Mouse (Mus musculus) telencephalon, adult 2 months (tissue): ENCODE measurements around the gene Serinc2.
A peak's percentile ranks its signal among the peaks of the same experiment; 100 is the strongest.

Experiments
- DNase-seq: peaks from one replicate; pipeline ENCODE4 v3.0.0-alpha.2; 2011; ENCODE audit warnings: low read depth, low spot score

The Serinc2 gene

GRCm38 (mm10) chr4:130297123-130297529, 18.1 kb upstream of the Serinc2 start:
- DNase-seq: no peak

- DNase-seq: no peak
These were observed 17.4 kb upstream of the Serinc2 start for GRCm38 (mm10) chr4:130296243-130296965.

DNA sequence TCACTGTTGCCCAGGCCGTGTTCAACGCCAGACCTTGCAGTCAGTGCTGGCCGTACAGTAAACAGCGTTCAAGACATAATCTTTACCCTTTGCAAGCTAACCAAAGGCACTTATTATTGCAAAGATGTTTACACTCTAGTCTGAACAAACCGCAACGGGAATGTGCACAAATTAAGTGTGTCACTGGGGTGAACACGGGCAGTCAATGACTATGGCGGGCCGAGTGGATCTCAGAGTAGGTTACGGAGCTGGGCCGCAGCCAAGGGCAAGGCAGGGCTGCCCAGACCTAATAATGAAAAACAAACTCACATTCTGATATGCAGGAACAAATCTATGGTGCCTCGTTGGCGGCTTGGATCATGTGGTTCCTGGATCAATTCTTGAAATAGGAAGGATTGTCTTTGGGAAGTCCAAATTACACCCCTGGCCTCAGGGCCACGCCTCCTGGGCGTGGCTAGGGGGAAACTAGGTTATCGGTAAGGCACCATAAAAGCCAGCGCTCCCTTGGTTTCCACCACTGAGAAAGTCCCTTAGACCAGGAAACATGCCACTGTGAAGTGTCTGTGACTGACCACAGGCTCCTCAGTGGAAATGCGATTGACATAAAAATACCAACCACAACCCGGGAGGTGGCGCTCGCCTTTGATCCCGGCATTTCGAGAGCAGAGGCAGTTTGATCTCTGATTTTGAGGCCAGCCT, 16.2 kb upstream of the Serinc2 start:
- DNase-seq: no peak

DNA sequence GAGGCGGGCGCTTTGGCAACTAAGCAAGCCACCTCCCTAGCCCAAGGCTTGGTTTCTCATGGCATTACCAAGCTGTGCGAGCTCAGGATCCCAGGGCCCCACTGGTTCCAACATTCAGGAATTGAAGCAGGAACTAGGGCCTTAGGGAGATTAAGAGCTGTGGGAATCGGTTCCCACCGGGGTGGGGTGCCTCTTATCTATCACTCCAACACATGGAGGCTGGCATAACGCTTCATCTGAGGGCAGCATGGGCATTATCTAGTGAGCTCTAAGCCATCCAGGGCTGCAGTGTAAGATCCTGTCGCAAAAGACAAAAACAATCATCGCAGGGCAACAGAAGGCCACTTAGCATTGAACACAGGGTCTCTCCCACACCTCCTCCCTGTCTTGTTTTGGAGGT, 15.5 kb upstream of the Serinc2 start:
- DNase-seq: no peak

GRCm38 (mm10) chr4:130292271-130292670, 13.3 kb upstream of the Serinc2 start:
- DNase-seq: no peak

DNA sequence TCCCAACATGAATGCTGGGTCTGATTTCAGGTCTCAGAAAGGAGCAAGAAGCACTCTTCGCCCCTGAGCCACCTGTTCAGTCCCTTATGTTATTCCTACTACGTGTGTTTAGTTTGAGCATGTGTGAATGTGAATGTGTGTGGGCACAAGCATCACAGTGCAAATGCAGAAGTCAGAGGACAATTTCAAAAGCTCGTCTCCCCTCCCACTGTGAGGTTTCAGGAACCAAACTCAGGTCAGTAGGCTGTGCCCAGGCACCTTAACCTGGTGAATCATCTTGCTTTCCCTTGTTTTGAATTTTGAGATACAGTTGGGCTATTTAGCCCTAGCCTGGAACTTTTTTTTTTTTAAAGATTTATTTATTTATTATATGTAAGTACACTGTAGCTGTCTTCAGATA, 10.8 kb upstream of the Serinc2 start:
- no peak for DNase-seq

- DNase-seq: no peak
These were observed 7.5 kb upstream of the Serinc2 start for GRCm38 (mm10) chr4:130286531-130286930.

DNA sequence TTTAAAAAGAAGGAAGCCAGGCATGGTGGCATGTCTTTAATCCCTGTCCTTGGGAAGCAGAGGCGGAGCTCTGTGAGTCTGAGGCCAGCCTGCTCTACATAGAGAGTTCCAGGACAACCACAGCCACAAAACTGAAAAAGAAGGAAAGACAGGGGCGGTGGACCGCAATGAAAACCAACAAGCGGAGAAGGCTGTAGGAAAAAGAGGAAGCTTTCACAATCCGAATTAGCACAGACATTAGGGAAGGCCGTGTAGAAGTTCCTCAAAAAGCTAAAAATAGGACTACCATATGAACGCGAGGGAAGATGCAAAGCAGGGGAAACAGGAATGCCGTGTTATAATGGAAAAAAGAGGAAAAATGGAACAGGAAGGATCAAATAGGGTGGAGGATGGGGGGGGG, 4.8 kb upstream of the Serinc2 start:
- no peak for DNase-seq

DNA sequence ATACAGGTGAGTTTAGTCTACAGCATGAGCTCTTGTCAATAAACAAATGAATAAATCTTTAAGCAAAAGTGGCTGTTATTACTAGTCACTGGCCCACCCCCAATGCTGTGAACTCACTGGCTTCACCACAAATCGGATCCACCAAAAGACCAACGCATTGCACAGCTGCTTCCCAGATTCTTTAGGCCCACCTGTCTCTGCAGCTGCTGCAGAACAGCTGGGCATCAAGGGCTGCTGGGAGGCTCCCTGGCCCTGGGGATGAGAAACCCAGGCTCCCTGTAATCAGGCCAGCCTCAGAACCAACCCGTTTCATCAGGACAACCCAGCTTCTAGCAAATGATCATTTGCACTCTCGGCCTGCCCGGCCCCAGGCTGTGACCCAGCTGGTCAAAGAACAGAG, 3.9 kb upstream of the Serinc2 start:
- no peak for DNase-seq

DNA sequence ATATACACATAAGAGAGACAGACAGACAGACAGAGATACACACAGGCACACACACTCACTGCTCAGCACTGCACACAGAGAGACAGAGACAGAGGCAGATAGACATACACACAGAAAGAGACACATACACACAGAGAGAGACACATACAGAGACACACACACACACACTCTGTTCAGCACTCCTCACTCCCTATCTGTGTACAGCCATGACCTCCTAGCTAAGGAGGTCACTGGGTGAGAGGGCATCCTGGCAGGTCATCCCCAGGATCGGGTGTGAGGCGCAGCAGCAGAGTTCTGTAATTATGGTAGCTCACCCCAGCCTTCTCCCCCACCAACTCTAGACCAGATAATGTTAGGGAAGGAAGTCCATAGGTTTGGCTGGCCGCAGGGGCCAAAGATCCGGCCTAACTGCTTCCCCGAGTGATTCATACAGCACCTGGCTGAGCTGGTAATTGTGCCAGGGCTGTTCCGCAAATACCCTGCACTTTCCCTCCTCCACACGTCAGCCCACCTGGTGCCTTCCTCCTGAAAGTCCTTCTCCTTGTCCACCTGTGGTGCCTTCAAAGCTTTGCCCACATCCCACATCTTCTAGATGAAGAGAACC, 2.3 kb downstream of the Serinc2 start:
- DNase-seq: no peak

DNA sequence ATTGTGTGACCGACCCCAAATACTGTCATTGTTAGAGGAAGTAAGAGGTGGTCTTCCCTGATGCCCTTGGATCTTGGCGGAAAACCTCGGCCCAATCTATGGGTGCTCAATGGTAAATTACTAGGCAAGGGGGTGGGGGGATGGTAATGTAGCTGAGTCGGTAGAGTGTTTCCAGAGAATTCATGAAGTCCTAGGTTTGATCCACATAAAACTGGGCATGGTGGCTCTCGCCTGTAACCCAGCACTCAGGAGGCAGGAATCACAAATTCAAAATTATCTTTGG, 3.2 kb downstream of the Serinc2 start:
- DNase-seq: no peak

- DNase-seq: no peak
These were observed 3.8 kb downstream of the Serinc2 start for GRCm38 (mm10) chr4:130275016-130275822.

DNA sequence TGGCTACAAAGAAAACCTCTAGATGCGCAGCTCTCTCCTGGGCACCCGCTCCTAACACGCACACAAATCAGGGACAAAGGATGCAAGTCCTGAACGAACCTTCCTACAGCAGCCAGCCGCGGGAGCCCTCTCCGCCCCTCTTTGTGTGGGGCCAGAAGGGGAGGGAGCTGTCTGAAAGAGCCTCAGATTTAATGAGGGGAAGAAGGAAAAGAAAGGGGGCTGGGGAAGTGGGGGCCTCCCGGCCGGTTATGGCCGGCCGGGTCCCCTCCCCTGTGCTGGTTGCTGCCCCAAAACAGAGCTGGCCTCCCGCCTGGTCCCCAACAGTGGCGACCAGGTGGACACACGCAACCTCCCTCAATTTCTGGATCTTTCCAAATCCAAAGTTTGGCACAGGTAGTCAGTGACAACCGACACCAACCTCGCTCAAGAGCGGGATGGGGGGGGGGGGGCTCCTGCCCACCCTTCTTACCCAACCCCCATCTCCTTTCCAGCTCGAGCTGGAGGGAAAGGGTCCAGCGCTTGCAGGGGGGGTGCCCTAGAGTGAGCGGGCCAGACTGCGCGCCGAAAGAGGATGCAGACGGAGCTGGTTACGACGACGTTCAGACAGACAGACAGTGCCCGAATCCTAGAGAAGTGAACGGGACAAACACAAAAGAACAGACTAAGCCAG, 4.5 kb downstream of the Serinc2 start:
- DNase-seq: no peak

- peak; percentile 68 for DNase-seq
These were observed 5.2 kb downstream of the Serinc2 start for GRCm38 (mm10) chr4:130273698-130274345.

DNA sequence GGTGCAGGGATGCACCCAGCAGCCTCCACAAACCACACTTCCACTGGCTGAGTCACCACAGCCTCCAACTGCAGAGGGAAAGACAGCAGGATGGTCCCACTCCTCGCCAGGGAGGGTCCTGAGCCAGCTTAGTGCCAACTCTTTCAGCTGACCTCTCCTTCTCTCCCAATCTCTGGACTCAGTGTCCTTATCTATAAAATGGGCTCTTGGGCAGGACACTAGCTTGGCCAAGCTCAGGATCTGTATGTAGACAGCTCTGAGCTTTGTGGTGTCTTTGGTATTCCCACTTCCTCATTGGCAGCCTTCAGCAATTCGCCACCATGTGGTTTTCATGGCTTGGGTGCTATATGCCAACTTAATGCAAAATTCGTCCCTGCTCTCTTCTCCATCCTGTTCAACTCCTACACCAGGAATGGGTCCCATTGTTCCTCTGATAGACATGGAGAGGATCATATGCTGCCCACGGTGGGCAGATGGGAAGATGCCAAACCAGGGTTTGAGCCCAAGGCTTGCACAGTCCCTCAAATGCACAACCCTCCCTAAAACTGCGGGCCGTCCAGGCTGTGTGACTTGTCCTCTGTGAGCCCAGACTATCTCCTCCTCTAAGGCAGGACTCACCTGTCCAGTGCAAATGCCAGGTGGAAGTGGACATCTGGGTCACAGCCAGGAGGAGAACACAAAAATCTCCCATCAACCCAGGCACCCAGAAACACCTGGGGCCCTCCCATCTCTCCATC, 8.2 kb downstream of the Serinc2 start:
- peak; percentile 52 for DNase-seq

DNA sequence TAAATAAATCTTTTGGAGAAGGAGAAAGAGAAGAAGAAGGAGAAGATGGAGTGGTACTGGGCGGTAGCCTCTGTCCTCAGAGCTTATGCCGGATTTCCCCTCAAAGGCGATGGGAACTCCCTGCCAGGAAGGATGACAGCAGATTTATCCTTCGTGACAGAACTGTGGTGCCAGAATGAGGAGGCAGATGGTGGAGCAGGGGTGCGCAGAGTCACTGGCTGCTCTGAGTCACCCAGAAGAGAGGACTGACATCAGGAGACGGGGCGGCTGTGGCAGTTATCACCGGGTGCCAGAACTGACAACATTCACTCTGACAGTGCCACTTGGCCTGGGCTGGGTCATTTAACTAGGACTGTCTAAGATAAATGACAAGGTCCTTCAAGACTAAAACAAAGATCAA, 8.9 kb downstream of the Serinc2 start:
- peak; percentile 68 for DNase-seq

GRCm38 (mm10) chr4:130268736-130269135, 10.3 kb downstream of the Serinc2 start:
- DNase-seq: no peak

- no peak for DNase-seq
These were observed 11.9 kb downstream of the Serinc2 start for GRCm38 (mm10) chr4:130267069-130267468.

GRCm38 (mm10) chr4:130266601-130267000, 12.4 kb downstream of the Serinc2 start:
- no peak for DNase-seq

DNA sequence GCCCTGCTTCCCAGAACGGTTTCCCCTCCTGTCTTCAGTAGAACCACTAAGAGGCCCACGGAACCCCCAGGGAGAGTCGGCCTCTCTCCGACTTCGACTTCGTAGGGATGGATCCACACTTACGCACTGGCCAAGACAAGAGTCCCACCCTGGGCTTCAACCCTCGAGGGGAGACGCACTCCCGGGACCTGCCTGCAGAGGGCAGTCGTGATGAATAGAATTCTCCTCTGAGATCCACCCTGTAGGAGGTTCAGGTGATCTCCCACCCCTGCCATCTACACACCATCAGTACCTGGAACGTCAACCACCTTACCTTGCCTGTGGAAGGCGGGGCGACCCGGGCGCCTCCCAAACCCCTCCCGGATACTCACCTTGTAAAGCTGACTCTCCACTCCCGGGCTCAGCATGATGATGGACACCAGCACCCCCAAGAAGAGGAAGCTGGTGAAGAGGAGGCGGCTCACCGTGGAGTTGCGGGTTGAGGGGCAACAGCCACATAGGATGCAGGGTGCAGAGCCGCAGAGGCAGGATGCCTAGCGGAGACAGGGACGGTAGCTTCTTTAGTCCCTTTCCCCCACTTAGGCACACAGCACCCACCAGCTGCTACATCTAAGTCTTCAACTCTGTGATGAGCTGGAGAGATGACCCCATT, 14.2 kb downstream of the Serinc2 start:
- DNase-seq: no peak
